Mouse (Mus musculus): ENCODE measurements around the gene Prn. TPM values are rescaled to one million over a fixed set of nuclear protein-coding genes. Genes with fewer than 3 reads are reported as not detected.
A peak's percentile ranks its signal among the peaks of the same experiment; 100 is the strongest.

The Prn gene
- polyA plus RNA-seq, 1 experiment: not detected

- DNase-seq (ENCODE audit: extremely low spot score in 1 of 2, low spot score in 1 of 2): no peak
Observed at GRCm38 (mm10) chr2:131992487-131992886, 82.7 kb downstream of the Prn start.

- DNase-seq (ENCODE audit: extremely low spot score in 1 of 2, low spot score in 1 of 2): no peak
Observed at GRCm38 (mm10) chr2:131993151-131993550, 83.4 kb downstream of the Prn start.

- no peak for DNase-seq (ENCODE audit: extremely low spot score in 1 of 2, low spot score in 1 of 2)
Observed at GRCm38 (mm10) chr2:131993563-131994088, 83.9 kb downstream of the Prn start.

- no peak for DNase-seq (ENCODE audit: extremely low spot score in 1 of 2, low spot score in 1 of 2)
Observed at GRCm38 (mm10) chr2:131994971-131995370, 85.2 kb downstream of the Prn start.

GRCm38 (mm10) chr2:131995742-131996141 is 86.0 kb downstream of the Prn start:
- DNase-seq (ENCODE audit: extremely low spot score in 1 of 2, low spot score in 1 of 2): peak; percentile 50 to 60

- DNase-seq (ENCODE audit: extremely low spot score in 1 of 2, low spot score in 1 of 2): no peak
Observed at GRCm38 (mm10) chr2:131996369-131996768, 86.6 kb downstream of the Prn start.

- DNase-seq (ENCODE audit: extremely low spot score in 1 of 2, low spot score in 1 of 2): no peak
Observed at GRCm38 (mm10) chr2:131997356-131997755, 87.6 kb downstream of the Prn start.

- no peak for DNase-seq (ENCODE audit: extremely low spot score in 1 of 2, low spot score in 1 of 2)
Observed at GRCm38 (mm10) chr2:132001696-132002334, 92.1 kb downstream of the Prn start.

- no peak for DNase-seq (ENCODE audit: extremely low spot score in 1 of 2, low spot score in 1 of 2)
Observed at GRCm38 (mm10) chr2:132003916-132004315, 94.2 kb downstream of the Prn start.

GRCm38 (mm10) chr2:132004495-132005136 is 94.9 kb downstream of the Prn start:
- no peak for DNase-seq (ENCODE audit: extremely low spot score in 1 of 2, low spot score in 1 of 2)

GRCm38 (mm10) chr2:132005445-132005844 is 95.7 kb downstream of the Prn start:
- no peak for DNase-seq (ENCODE audit: extremely low spot score in 1 of 2, low spot score in 1 of 2)

Other genes with a start within 250 kb of the Prn start
- gene Erv3, start 50.2 kb upstream of the Prn start, polyA plus RNA-seq (2012; rRNA removed): 0.48 and 1.4 TPM in 2 replicates
- gene Prnp, start within 50 bp of the Prn start, polyA plus RNA-seq (2012; rRNA removed): 648 and 723 TPM in 2 replicates
- gene Prnd, start 40.9 kb downstream of the Prn start, polyA plus RNA-seq (2012; rRNA removed): 0.56 and 0.95 TPM in 2 replicates
- 31.4 and 35.8 TPM in 2 replicates for gene Rassf2, start 120.3 kb downstream of the Prn start, polyA plus RNA-seq (2012; rRNA removed)
- 86.7 and 98.5 TPM in 2 replicates for gene Slc23a2, start 235.2 kb downstream of the Prn start, polyA plus RNA-seq (2012; rRNA removed)